Mouse (Mus musculus): ENCODE measurements around the gene CK137956. TPM values are rescaled to one million over a fixed set of nuclear protein-coding genes. Genes with fewer than 3 reads are reported as not detected.

CK137956 gene
- polyA plus RNA-seq (2015; fragmentation: Nextera tagmentation; extraction: Ambion mirVana), result not detected in 2 replicates

DNA sequence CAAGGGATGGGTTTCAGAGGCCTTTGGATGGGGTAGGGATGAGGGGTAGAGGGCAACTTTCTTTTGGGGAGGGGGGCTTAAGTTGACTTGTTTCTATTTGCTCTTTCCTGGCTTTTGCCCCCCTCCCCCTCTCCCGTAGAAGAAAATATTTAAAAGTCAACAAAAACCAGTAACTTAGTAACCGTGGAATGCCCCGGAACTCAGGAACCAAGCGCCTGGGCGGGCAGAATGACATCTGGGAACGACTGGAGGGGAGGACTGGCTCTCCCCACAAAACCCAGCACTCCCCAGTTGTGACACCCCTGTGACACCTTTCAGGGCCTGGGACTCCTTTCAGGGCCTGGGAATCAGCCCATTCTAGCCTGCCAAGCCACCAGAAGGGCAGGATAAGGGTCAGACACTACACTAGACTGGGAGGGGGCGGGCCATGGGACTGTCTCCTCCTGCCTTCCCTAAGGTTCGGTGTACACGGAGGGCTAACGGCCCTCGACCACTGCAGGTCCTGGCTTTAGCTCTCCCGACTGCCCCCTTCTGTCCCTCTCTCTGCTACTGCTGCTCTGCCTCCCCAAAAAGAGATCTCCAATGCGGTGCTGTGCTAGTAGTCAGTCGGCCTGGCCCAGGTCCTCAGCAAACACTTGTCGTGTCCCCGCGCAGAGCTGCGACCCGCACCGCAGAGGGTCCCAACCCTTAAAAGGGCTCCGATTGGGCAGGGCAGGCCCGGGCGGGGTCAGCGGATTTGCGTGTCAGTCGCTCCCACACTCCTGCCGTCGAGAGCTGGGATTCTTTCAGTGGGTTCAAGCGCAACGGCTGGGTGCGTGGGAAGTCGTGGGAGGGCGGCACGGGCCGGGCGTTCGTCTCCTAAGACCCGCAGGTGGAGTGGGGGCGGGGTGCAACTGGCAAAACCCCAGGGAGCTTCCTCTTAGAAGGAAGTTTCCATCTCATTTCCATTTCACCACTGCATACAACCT lies at the start of gene CK137956:
CK137956 (minus strand) TSS at position 51 of the 968 bp plus-strand sequence.

DNA sequence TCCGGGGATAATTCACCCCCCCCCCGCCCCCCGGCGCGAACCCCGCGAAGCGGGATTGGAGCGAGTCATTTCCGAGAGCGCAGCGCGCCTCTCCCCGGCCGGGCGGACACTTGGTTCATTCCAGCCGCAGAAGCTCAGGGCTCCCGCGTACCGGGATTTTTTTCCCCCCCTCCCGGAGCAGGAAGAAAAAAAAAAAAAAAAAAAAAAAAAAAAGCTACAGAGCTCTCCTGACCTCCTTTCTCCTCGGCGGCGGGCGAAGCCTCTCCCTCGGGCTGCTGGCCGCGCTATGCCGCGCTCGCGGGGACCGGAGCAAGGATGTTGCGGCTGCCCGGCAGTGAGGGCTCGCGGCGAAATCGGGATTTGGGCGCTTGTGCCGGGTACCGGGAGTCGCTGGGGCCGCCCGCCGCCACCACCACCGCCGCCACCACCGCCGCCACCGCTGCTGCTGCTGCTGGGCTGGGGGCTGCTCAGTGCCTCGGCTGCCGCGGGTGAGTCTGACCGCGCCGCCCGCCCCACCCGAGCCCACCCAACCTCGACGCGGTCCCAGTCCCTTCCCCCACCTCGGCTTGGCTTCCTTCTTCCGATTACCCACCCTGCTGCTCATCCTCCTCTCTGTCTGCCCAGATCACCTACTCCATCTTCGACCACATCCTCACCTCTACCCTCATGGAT lies 17.2 kb upstream of the CK137956 start, which contains the start of gene Csmd2:
Csmd2 (plus strand) TSS at position 74 of the 672 bp plus-strand sequence.

Other genes starting within 250 kb of the CK137956 start
- gene Csmd2, start 16.9 kb upstream of the CK137956 start, polyA plus RNA-seq (2015; fragmentation: Nextera tagmentation; extraction: Ambion mirVana), result 0.05 TPM in 1 of 2 replicates, not detected in the other